Mouse (Mus musculus) stomach, postnatal 0 days (tissue): ENCODE data around the gene Dppa4.

ENCODE experiments used
- CTCF ChIP-seq: IDR thresholded peaks from 2 replicates; pipeline ENCODE4 v1.5.1; 2016; ENCODE audit warnings: antibody characterized with exemption, low read depth, mild to moderate bottlenecking, moderate library complexity
- EP300 ChIP-seq: optimal IDR thresholded peaks from 2 replicates; pipeline ENCODE3; 2016; ENCODE audit warnings: antibody characterized with exemption

DNA sequence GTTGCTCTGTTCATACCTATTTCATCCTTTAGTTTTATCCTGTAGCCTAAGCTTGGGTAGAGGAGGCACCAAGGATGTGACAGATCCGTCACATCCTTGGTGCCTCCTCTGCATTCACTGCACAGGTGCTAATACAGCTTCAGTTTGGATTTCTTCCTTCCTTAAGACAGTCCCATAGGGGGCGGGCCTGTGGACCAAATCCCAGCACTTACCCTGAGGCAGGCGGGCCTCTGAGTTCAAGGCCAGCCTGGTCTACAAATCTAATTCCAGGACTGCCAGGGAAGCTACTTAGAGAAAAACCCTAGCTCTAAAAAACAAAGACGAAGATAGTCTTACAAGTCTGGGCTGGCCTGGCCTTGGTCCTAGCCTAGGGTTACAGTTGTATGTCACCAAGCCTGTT, 2.0 kb downstream of the Dppa4 start:
- TF ChIP-seq CTCF (no peak), EP300 (no peak)
